Mouse (Mus musculus): Measurements from ENCODE around the gene St14. TPM values are rescaled to one million over a fixed set of nuclear protein-coding genes. Genes with fewer than 3 reads are reported as not detected.
"Not testable (repeated sequence)": the region's sequence is repeated elsewhere in the genome, so short reads cannot be mapped to it uniquely, and the experiment has no call there.

St14 gene
- polyA plus RNA-seq, 1 experiment = 12.9 TPM

- Histone ChIP-seq H3K27me3 (ENCODE audit: control insufficient read depth, insufficient read depth, low read length) (no peaks in the 10 kb centered on the region), H3K36me3 (ENCODE audit: control insufficient read depth, insufficient read depth, low read length) (peaks cover 7% of the 10 kb centered on the region), H3K4me1 (ENCODE audit: control insufficient read depth, insufficient read depth, insufficient read length) (no peaks in the 10 kb centered on the region), H3K27ac (ENCODE audit: insufficient read depth, low read length) (no peak overlapping the region), H3K4me3 (ENCODE audit: extremely low read depth, insufficient read depth, insufficient read length) (no peak overlapping the region)
- WGBS = 96% methylated on average over 13 of the region's 13 CpGs
- TF ChIP-seq CTCF (IDR thresholded peaks at IDR 0.05; ENCODE audit: extremely low read depth, insufficient read depth, insufficient read length, insufficient replicate concordance) = no peak
- TF ChIP-seq POLR2A (IDR thresholded peaks at IDR 0.05; ENCODE audit: low read depth, low read length) = no peak
- DNase-seq (ENCODE audit: low read depth in 1 of 2, low spot score in 2 of 2) = no peak
Measured at GRCm38 (mm10) chr9:31167305-31167704, 35.7 kb upstream of the St14 start.

GRCm38 (mm10) chr9:31165505-31165904 is 33.9 kb upstream of the St14 start:
- H3K27ac ChIP-seq (ENCODE audit: insufficient read depth, low read length); H3K27me3 ChIP-seq (ENCODE audit: control insufficient read depth, insufficient read depth, low read length); H3K4me3 ChIP-seq (ENCODE audit: extremely low read depth, insufficient read depth, insufficient read length); DNase-seq (ENCODE audit: low read depth in 1 of 2, low spot score in 2 of 2); H3K4me1 ChIP-seq (ENCODE audit: control insufficient read depth, insufficient read depth, insufficient read length): not testable (repeated sequence)
- 90% methylated on average over 3 of the region's 3 CpGs for WGBS
- peaks cover 11% of the 10 kb centered on the region for H3K36me3 ChIP-seq (ENCODE audit: control insufficient read depth, insufficient read depth, low read length)

GRCm38 (mm10) chr9:31163327-31163726 is 31.7 kb upstream of the St14 start:
- Histone ChIP-seq H3K36me3 (ENCODE audit: control insufficient read depth, insufficient read depth, low read length) (peaks cover 12% of the 10 kb centered on the region), H3K27ac (ENCODE audit: insufficient read depth, low read length) (no peak overlapping the region), H3K27me3 (ENCODE audit: control insufficient read depth, insufficient read depth, low read length) (no peaks in the 10 kb centered on the region), H3K4me3 (ENCODE audit: extremely low read depth, insufficient read depth, insufficient read length) (no peak overlapping the region), H3K4me1 (ENCODE audit: control insufficient read depth, insufficient read depth, insufficient read length) (no peaks in the 10 kb centered on the region)
- 16% methylated on average over 1 of the region's 1 CpGs for WGBS
- TF ChIP-seq POLR2A (IDR thresholded peaks at IDR 0.05; ENCODE audit: low read depth, low read length) = no peak
- no peak for TF ChIP-seq CTCF (IDR thresholded peaks at IDR 0.05; ENCODE audit: extremely low read depth, insufficient read depth, insufficient read length, insufficient replicate concordance)
- no peak for DNase-seq (ENCODE audit: low read depth in 1 of 2, low spot score in 2 of 2)

GRCm38 (mm10) chr9:31162911-31163310 is 31.3 kb upstream of the St14 start:
- Histone ChIP-seq H3K27me3 (ENCODE audit: control insufficient read depth, insufficient read depth, low read length) (no peaks in the 10 kb centered on the region), H3K27ac (ENCODE audit: insufficient read depth, low read length) (no peak overlapping the region), H3K36me3 (ENCODE audit: control insufficient read depth, insufficient read depth, low read length) (peaks cover 13% of the 10 kb centered on the region), H3K4me1 (ENCODE audit: control insufficient read depth, insufficient read depth, insufficient read length) (no peaks in the 10 kb centered on the region), H3K4me3 (ENCODE audit: extremely low read depth, insufficient read depth, insufficient read length) (no peak overlapping the region)
- DNase-seq (ENCODE audit: low read depth in 1 of 2, low spot score in 2 of 2) = no peak
- 9% methylated on average over 1 of the region's 1 CpGs for WGBS
- TF ChIP-seq POLR2A (IDR thresholded peaks at IDR 0.05; ENCODE audit: low read depth, low read length) (no peak), CTCF (IDR thresholded peaks at IDR 0.05; ENCODE audit: extremely low read depth, insufficient read depth, insufficient read length, insufficient replicate concordance) (no peak)

GRCm38 (mm10) chr9:31159910-31160309 is 28.3 kb upstream of the St14 start:
- DNase-seq (ENCODE audit: low read depth in 1 of 2, low spot score in 2 of 2) = no peak
- Histone ChIP-seq H3K36me3 (ENCODE audit: control insufficient read depth, insufficient read depth, low read length) (peaks cover 12% of the 10 kb centered on the region), H3K27ac (ENCODE audit: insufficient read depth, low read length) (no peak overlapping the region), H3K27me3 (ENCODE audit: control insufficient read depth, insufficient read depth, low read length) (no peaks in the 10 kb centered on the region), H3K4me1 (ENCODE audit: control insufficient read depth, insufficient read depth, insufficient read length) (no peaks in the 10 kb centered on the region), H3K4me3 (ENCODE audit: extremely low read depth, insufficient read depth, insufficient read length) (no peak overlapping the region)
- WGBS = 92% methylated on average over 4 of the region's 4 CpGs
- no peak for TF ChIP-seq POLR2A (IDR thresholded peaks at IDR 0.05; ENCODE audit: low read depth, low read length)

- no peak overlapping the region for H3K27ac ChIP-seq (ENCODE audit: insufficient read depth, low read length)
- TF ChIP-seq POLR2A (IDR thresholded peaks at IDR 0.05; ENCODE audit: low read depth, low read length) = no peak
- no peak for TF ChIP-seq CTCF (IDR thresholded peaks at IDR 0.05; ENCODE audit: extremely low read depth, insufficient read depth, insufficient read length, insufficient replicate concordance)
- H3K27me3 ChIP-seq (ENCODE audit: control insufficient read depth, insufficient read depth, low read length) = no peaks in the 10 kb centered on the region
- H3K4me1 ChIP-seq (ENCODE audit: control insufficient read depth, insufficient read depth, insufficient read length) = no peaks in the 10 kb centered on the region
- H3K4me3 ChIP-seq (ENCODE audit: extremely low read depth, insufficient read depth, insufficient read length) = no peak overlapping the region
- H3K36me3 ChIP-seq (ENCODE audit: control insufficient read depth, insufficient read depth, low read length) = peaks cover 11% of the 10 kb centered on the region
- DNase-seq (ENCODE audit: low read depth in 1 of 2, low spot score in 2 of 2) = no peak
- WGBS = 92% methylated on average over 8 of the region's 8 CpGs
Measured at GRCm38 (mm10) chr9:31156594-31156993, 24.9 kb upstream of the St14 start.

- WGBS = 76% methylated on average over 2 of the region's 2 CpGs
- no peak for TF ChIP-seq CTCF (IDR thresholded peaks at IDR 0.05; ENCODE audit: extremely low read depth, insufficient read depth, insufficient read length, insufficient replicate concordance)
- TF ChIP-seq POLR2A (IDR thresholded peaks at IDR 0.05; ENCODE audit: low read depth, low read length) = no peak
- Histone ChIP-seq H3K27ac (ENCODE audit: insufficient read depth, low read length) (no peak overlapping the region), H3K4me3 (ENCODE audit: extremely low read depth, insufficient read depth, insufficient read length) (no peak overlapping the region), H3K36me3 (ENCODE audit: control insufficient read depth, insufficient read depth, low read length) (no peaks in the 10 kb centered on the region), H3K4me1 (ENCODE audit: control insufficient read depth, insufficient read depth, insufficient read length) (no peaks in the 10 kb centered on the region), H3K27me3 (ENCODE audit: control insufficient read depth, insufficient read depth, low read length) (no peaks in the 10 kb centered on the region)
- no peak for DNase-seq (ENCODE audit: low read depth in 1 of 2, low spot score in 2 of 2)
Measured at GRCm38 (mm10) chr9:31151050-31151449, 19.4 kb upstream of the St14 start.
